Mouse (Mus musculus) gastrocnemius, postnatal 14 days (tissue): ENCODE measurements around the gene Cyp2s1. TPM values are rescaled to one million over a fixed set of nuclear protein-coding genes. Genes with fewer than 3 reads are reported as not detected.

ENCODE experiments used
- microRNA-seq, 2 experiments: library from miRNA; unstranded; fragments of <30 nt; microRNA quantifications; one replicate each; pipeline ENCODE4 v1.2.0; 2021
- total RNA-seq, 2 experiments: library from RNA; stranded (reverse); gene quantifications; 2 replicates each; pipeline ENCODE4 v1.2.3; 2021

Gene Cyp2s1
- total RNA-seq, 2 experiments from 2014 or later = 0.16 to 0.43 TPM

Small RNAs within 50 kb of the gene (microRNA-seq; reads per million reads assigned to microRNA genes)
- gene Gm24865 = 0 reads per million in 2 experiments

Other genes starting within 250 kb of the Cyp2s1 start
- not detected for gene Erich4, start 201.0 kb downstream of the Cyp2s1 start, total RNA-seq
- gene Dmac2, start 197.5 kb downstream of the Cyp2s1 start, total RNA-seq = 10 to 100 TPM; 24.2 to 31.3 TPM
- 1 to 10 TPM; 2.2 to 2.4 TPM for gene B3gnt8, start 190.3 kb downstream of the Cyp2s1 start, total RNA-seq
- 10 to 100 TPM; 58.0 to 78.3 TPM for gene Bckdha, start 157.9 kb downstream of the Cyp2s1 start, total RNA-seq
- gene Exosc5, start 157.7 kb downstream of the Cyp2s1 start, total RNA-seq = 10 to 100 TPM; 21.3 to 21.6 TPM
- gene Tmem91, start 141.7 kb downstream of the Cyp2s1 start, total RNA-seq = under 1 TPM in 1 of 2 experiments, not detected in 1; 0.35 TPM
- gene B9d2, start 136.1 kb downstream of the Cyp2s1 start, total RNA-seq = 10 to 100 TPM in 1 of 2 experiments, 1 to 10 TPM in 1; 9.7 to 11.3 TPM
- 10 to 100 TPM; 13.8 to 14.4 TPM for gene Tgfb1, start 129.9 kb downstream of the Cyp2s1 start, total RNA-seq
- 10 to 100 TPM; 31.4 to 31.8 TPM for gene Ccdc97, start 97.8 kb downstream of the Cyp2s1 start, total RNA-seq
- gene Hnrnpul1, start 62.2 kb downstream of the Cyp2s1 start, total RNA-seq = 10 to 100 TPM; 67.9 to 69.5 TPM
- gene Axl, start 28.2 kb downstream of the Cyp2s1 start, total RNA-seq = 10 to 100 TPM; 68.6 to 82.2 TPM
- not detected for gene Cyp2b10, start 80.7 kb upstream of the Cyp2s1 start, total RNA-seq
- gene Cyp2b13, start 244.6 kb upstream of the Cyp2s1 start, total RNA-seq = not detected